Mouse (Mus musculus) erythroblast, embryonic 14.5 days (primary cell): ENCODE measurements around the gene Cenpo.

ENCODE experiments used
- GATA1 ChIP-seq: IDR thresholded peaks from 2 replicates; pipeline ENCODE4 v1.6.1; 2012; ENCODE audit warnings: low read length, inconsistent platforms, mixed read lengths
- TAL1 ChIP-seq: IDR thresholded peaks from 3 replicates; pipeline ENCODE4 v1.6.1; 2012; ENCODE audit warnings: low read length, inconsistent platforms, mixed read lengths

GRCm38 (mm10) chr12:4162886-4163285 lies 71.2 kb downstream of the Cenpo start:
- TF ChIP-seq GATA1, result no peak
- TF ChIP-seq TAL1, result no peak
